Mouse (Mus musculus) left cerebral cortex, postnatal 25 days (tissue): ENCODE measurements around the gene Cntn4. TPM values are rescaled to one million over a fixed set of nuclear protein-coding genes. Genes with fewer than 3 reads are reported as not detected.

ENCODE experiments used
- DNase-seq, 2 experiments: peaks; one replicate each; pipeline ENCODE4 v3.0.0; 2022; ENCODE audit warnings: low spot score in 2 of 2, mixed read lengths in 1 of 2
- intact Hi-C: fragments of 180-260 bp; cut with DNase I; formaldehyde crosslinking; loops from one replicate; pipeline ENCODE4 v1.15.1; 2025
- total RNA-seq, 2 experiments: library from RNA; stranded (reverse); gene quantifications; 2 replicates each; pipeline ENCODE4 v1.2.3; 2021

The Cntn4 gene
- total RNA-seq, 2 experiments from 2014 or later = 48.1 to 59.1 TPM

DNA sequence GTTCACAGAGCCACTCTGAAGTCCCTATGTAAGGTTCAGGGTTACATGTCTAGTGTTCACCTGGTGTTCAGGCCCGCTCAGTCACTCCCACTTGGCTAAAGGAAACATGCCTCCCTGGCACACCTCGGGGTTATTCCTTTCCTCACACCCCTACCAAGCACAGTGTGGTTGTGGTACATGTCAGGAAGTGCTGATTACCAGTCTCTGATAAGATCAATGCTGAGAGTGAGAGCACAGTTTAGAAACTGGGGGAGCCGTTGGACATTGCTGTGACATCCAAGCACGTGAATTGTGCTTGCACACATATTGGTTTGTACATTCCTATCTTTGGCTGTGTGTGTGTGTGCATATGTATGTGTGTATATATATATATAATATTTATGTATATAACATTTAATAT, 1055.1 kb downstream of the Cntn4 start:
- DNase-seq = no peak
- intact Hi-C loops = no loop called here

DNA sequence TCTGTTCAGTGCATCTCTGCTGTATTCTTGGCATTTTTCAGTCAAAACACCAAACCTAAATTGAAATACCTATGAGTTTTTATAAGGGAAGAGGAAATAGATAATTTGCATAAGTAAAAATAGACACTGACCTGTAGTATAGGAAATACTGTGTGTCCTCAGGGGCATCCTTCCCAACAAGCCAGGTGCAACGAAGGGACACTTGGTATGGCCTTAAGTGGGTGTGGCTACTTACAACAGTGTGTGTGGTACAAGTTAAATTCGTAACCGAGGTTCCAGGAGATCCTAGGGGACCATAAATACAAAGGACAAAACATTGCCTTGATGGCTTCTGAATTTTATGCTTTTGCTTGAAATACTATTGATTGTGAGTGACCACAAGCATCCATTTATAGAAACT, 1060.8 kb downstream of the Cntn4 start:
- DNase-seq = no peak
- intact Hi-C loops = no loop called here

- intact Hi-C loops = no loop called here
- no peak for DNase-seq
These were observed 1062.9 kb downstream of the Cntn4 start for GRCm38 (mm10) chr6:106740244-106740825.

- intact Hi-C loops = no loop called here
- no peak for DNase-seq
These were observed 1066.2 kb downstream of the Cntn4 start for GRCm38 (mm10) chr6:106743556-106744233.

DNA sequence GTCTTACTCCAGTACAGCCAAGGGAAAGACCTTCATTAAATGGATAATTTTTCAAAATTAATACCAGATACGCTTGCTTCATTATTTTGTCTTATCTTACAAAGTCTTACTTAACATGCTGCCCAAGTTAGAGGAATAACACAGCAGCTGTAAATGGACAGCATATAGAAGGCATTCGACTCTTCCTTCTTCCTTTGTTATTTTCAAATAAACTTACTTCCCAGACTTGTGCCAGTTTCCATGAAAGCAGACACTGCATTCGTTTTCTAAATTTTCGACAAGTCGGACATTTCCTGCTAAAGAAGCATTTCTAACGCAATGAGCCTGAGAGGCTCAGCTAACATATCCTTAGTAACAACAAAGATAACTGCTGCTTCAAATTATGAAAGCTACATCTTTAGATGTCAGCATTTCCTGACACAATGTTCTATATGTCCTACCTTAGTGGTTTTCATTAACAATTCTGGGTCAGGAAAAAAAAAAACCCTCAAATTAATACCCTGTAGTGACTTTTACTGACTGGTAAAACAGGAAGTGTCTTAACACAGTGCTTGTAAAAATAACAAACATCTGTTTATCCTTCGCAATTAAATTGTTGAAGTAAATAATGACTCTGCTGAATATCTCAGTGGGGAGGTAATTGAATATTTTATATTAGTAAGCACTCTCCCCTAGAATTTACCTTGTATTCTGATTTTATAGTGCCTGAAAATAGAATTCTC, 1068.4 kb downstream of the Cntn4 start:
- intact Hi-C loops = no loop called here
- DNase-seq = no peak

GRCm38 (mm10) chr6:106747251-106747650, 1069.8 kb downstream of the Cntn4 start:
- intact Hi-C loops = no loop called here
- no peak for DNase-seq

DNA sequence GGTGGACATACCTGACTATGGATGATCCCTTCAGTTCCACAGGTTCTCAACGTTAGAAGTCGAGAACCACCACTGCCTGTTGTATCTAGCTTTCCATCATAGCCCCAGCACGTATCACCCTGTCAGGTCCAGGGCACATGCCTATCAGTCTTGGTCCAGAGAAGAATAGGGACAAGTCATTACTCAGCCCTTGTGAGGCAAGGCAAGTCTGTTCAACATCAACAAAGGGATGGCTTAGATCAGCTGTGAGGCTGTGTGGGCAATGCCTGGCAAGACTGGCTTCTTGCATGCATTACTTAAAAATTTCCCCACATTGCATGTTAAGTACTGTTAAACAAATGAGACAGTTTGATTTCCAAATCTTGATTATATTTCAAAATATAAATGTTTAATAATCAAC, 1070.3 kb downstream of the Cntn4 start:
- intact Hi-C loops = no loop called here
- no peak for DNase-seq
